Mouse (Mus musculus) embryonic facial prominence, embryonic 13.5 days (tissue): ENCODE results near the gene Gpr108. TPM values are rescaled to one million over a fixed set of nuclear protein-coding genes. Genes with fewer than 3 reads are reported as not detected.

ENCODE experiments used
- ATAC-seq: fragments of 200-750 bp; cut with Nextera tagmentation; 2 replicates; pipeline ENCODE4 v1.8.0; 2017; ENCODE audit warnings: low read depth; ENCODE audit not compliant: insufficient number of reproducible peaks, insufficient read depth, low FRiP score, low TSS enrichment
- H3K27ac ChIP-seq: fragments of 300-500 bp; sonication (generic); 2 replicates; pipeline ENCODE4 v1.5.1; 2015; ENCODE audit warnings: moderate library complexity, mild to moderate bottlenecking, inconsistent platforms
- H3K27me3 ChIP-seq: fragments of 300-500 bp; sonication (generic); 2 replicates; pipeline ENCODE4 v1.6.1; 2015; ENCODE audit warnings: mild to moderate bottlenecking, inconsistent platforms
- H3K36me3 ChIP-seq: fragments of 300-500 bp; sonication (generic); 2 replicates; pipeline ENCODE4 v1.6.1; 2015; ENCODE audit warnings: mild to moderate bottlenecking, inconsistent platforms
- H3K4me1 ChIP-seq: fragments of 300-500 bp; sonication (generic); 2 replicates; pipeline ENCODE4 v1.6.1; 2015; ENCODE audit warnings: inconsistent platforms
- H3K4me2 ChIP-seq: fragments of 300-500 bp; sonication (generic); 2 replicates; pipeline ENCODE4 v1.6.1; 2015; ENCODE audit warnings: moderate library complexity, mild to moderate bottlenecking, inconsistent platforms
- H3K4me3 ChIP-seq: fragments of 300-500 bp; sonication (generic); 2 replicates; pipeline ENCODE4 v1.5.1; 2015; ENCODE audit warnings: mild to moderate bottlenecking, inconsistent platforms
- H3K9ac ChIP-seq: fragments of 300-500 bp; sonication (generic); 2 replicates; pipeline ENCODE4 v1.6.1; 2015; ENCODE audit warnings: mild to moderate bottlenecking, inconsistent platforms
- H3K9me3 ChIP-seq: fragments of 300-500 bp; sonication (generic); 2 replicates; pipeline ENCODE4 v1.6.1; 2016; ENCODE audit warnings: inconsistent platforms
- WGBS: fragments of 180-500 bp; shearing (Covaris S2); methylation state at CpG from one replicate; pipeline ENCODE4 v1.1.7; 2015; ENCODE audit warnings: mixed read lengths; 5-methylcytosine and 5-hydroxymethylcytosine counted together
- polyA plus RNA-seq: library from polyadenylated mRNA; unstranded; fragments of >200 nt; fragmentation: Nextera tagmentation; extraction: Ambion mirVana; gene quantifications from 2 replicates; pipeline ENCODE4 v1.2.1, GENCODE M21; 2015

Gpr108 gene
- polyA plus RNA-seq, 1 experiment from 2014 or later = 33.1 TPM

- no peaks in the 10 kb centered on the region for H3K9me3 ChIP-seq
- peaks cover 54% of the 10 kb centered on the region for H3K36me3 ChIP-seq
Observed at GRCm38 (mm10) chr17:57253306-57253705, 5.1 kb upstream of the Gpr108 start.

GRCm38 (mm10) chr17:57251431-57251830, 3.2 kb upstream of the Gpr108 start:
- Histone ChIP-seq H3K9me3 (no peaks in the 10 kb centered on the region), H3K27me3 (no peaks in the 10 kb centered on the region), H3K4me1 (peaks cover 19% of the 10 kb centered on the region), H3K4me3 (peak overlapping the region; percentile 68; the same call in 1 of the 2 replicates), H3K27ac (no peak overlapping the region), H3K4me2 (no peak overlapping the region; the same call in 1 of the 2 replicates), H3K36me3 (peaks cover 37% of the 10 kb centered on the region), H3K9ac (no peak overlapping the region)
- no peak for ATAC-seq
- 92% methylated on average over 3 of the region's 3 CpGs for WGBS

More at GRCm38 (mm10) chr17:57253306-57253705, 5.1 kb upstream of the Gpr108 start:
- 81% methylated on average over 6 of the region's 6 CpGs for WGBS
- no peak for ATAC-seq
- Histone ChIP-seq H3K27ac (no peak overlapping the region), H3K4me3 (no peak overlapping the region), H3K27me3 (no peaks in the 10 kb centered on the region), H3K9ac (no peak overlapping the region), H3K4me1 (peaks cover 15% of the 10 kb centered on the region), H3K4me2 (no peak overlapping the region)

GRCm38 (mm10) chr17:57250461-57251160, 2.4 kb upstream of the Gpr108 start:
- no peaks in the 10 kb centered on the region for H3K9me3 ChIP-seq
- no peaks in the 10 kb centered on the region for H3K27me3 ChIP-seq
- H3K9ac ChIP-seq = peak overlapping the region; percentile 82
- peaks cover 29% of the 10 kb centered on the region for H3K36me3 ChIP-seq
- peak overlapping the region; percentile 68 for H3K4me3 ChIP-seq
- H3K27ac ChIP-seq = peak overlapping the region; percentile 53
- peaks cover 27% of the 10 kb centered on the region for H3K4me1 ChIP-seq
- H3K4me2 ChIP-seq = peak overlapping the region; percentile 95
- no peak for ATAC-seq
- WGBS = 2% methylated on average over 33 of the region's 33 CpGs

- Histone ChIP-seq H3K4me1 (peaks cover 27% of the 10 kb centered on the region), H3K4me2 (peak within 1 kb of the TSS; percentile 95), H3K9ac (peak within 1 kb of the TSS; percentile 82), H3K27ac (peak within 1 kb of the TSS; percentile 89), H3K9me3 (no peaks in the 10 kb centered on the region), H3K36me3 (peaks cover 26% of the 10 kb centered on the region), H3K27me3 (no peaks in the 10 kb centered on the region), H3K4me3 (peak within 1 kb of the TSS; percentile 68)
- under 1% methylated on average over 46 of the region's 52 CpGs for WGBS
- ATAC-seq = peak; percentile 37
Observed at GRCm38 (mm10) chr17:57249186-57250181, 1.2 kb upstream of the Gpr108 start, which contains the start of gene Trip10. Gene Trip10 (plus strand): TSS chr17:57249455.

- no peaks in the 10 kb centered on the region for H3K9me3 ChIP-seq
- H3K27me3 ChIP-seq = no peaks in the 10 kb centered on the region
- peak overlapping the region; percentile 68 for H3K4me3 ChIP-seq
- peaks cover 24% of the 10 kb centered on the region for H3K36me3 ChIP-seq
- no peak for ATAC-seq
- peak overlapping the region; percentile 95 for H3K4me2 ChIP-seq
- peak overlapping the region; percentile 89 for H3K27ac ChIP-seq
- peak overlapping the region; percentile 82 for H3K9ac ChIP-seq
- peaks cover 27% of the 10 kb centered on the region for H3K4me1 ChIP-seq
- WGBS = 6% methylated on average over 13 of the region's 13 CpGs
Observed at GRCm38 (mm10) chr17:57248771-57249170, 525 bp upstream of the Gpr108 start.

GRCm38 (mm10) chr17:57247393-57248200, 649 bp downstream of the Gpr108 start:
- H3K36me3 ChIP-seq = peaks cover 22% of the 10 kb centered on the region
- peak overlapping the region; percentile 95 for H3K27ac ChIP-seq
- H3K9ac ChIP-seq = peak overlapping the region; percentile 84
- no peaks in the 10 kb centered on the region for H3K27me3 ChIP-seq
- under 1% methylated on average over 46 of the region's 46 CpGs for WGBS
- no peaks in the 10 kb centered on the region for H3K9me3 ChIP-seq
- peak; percentile 92 for ATAC-seq
- peaks cover 27% of the 10 kb centered on the region for H3K4me1 ChIP-seq
- H3K4me2 ChIP-seq = peak overlapping the region; percentile 95
- peak overlapping the region; percentile 68 for H3K4me3 ChIP-seq

GRCm38 (mm10) chr17:57246663-57247392, 1.4 kb downstream of the Gpr108 start:
- 3% methylated on average over 18 of the region's 18 CpGs for WGBS
- ATAC-seq = no peak
- H3K4me2 ChIP-seq = peak overlapping the region; percentile 86

GRCm38 (mm10) chr17:57245311-57245929, 2.8 kb downstream of the Gpr108 start:
- Histone ChIP-seq H3K9ac (no peak overlapping the region), H3K4me3 (no peak overlapping the region), H3K36me3 (peaks cover 34% of the 10 kb centered on the region), H3K27me3 (no peaks in the 10 kb centered on the region), H3K9me3 (0 out of 2 replicates have a peak, but pooled peaks cover 3% of the 10 kb centered on the region), H3K4me1 (peaks cover 21% of the 10 kb centered on the region), H3K27ac (no peak overlapping the region), H3K4me2 (no peak overlapping the region)
- 89% methylated on average over 10 of the region's 10 CpGs for WGBS
- no peak for ATAC-seq

More at GRCm38 (mm10) chr17:57246663-57247392, 1.4 kb downstream of the Gpr108 start:
- Histone ChIP-seq H3K36me3 (peaks cover 29% of the 10 kb centered on the region), H3K27me3 (no peaks in the 10 kb centered on the region), H3K4me1 (peaks cover 27% of the 10 kb centered on the region), H3K27ac (peak overlapping the region; percentile 95), H3K9me3 (0 out of 2 replicates have a peak, but pooled peaks cover 3% of the 10 kb centered on the region), H3K9ac (peak overlapping the region; percentile 84), H3K4me3 (peak overlapping the region; percentile 68)

GRCm38 (mm10) chr17:57243650-57244370, 4.4 kb downstream of the Gpr108 start:
- H3K36me3 ChIP-seq = peaks cover 34% of the 10 kb centered on the region
- no peak for ATAC-seq
- no peak overlapping the region for H3K4me2 ChIP-seq
- 83% methylated on average over 10 of the region's 10 CpGs for WGBS
- no peaks in the 10 kb centered on the region for H3K27me3 ChIP-seq
- no peak overlapping the region for H3K9ac ChIP-seq
- H3K4me3 ChIP-seq = no peak overlapping the region
- H3K4me1 ChIP-seq = peaks cover 17% of the 10 kb centered on the region
- H3K9me3 ChIP-seq = 0 out of 2 replicates have a peak, but pooled peaks cover 3% of the 10 kb centered on the region
- H3K27ac ChIP-seq = no peak overlapping the region
